Mouse (Mus musculus): ENCODE data around the gene Olfr818.
"Not testable (repeated sequence)": the region's sequence is repeated elsewhere in the genome, so short reads cannot be mapped to it uniquely, and the experiment has no call there.

Gene Olfr818

DNA sequence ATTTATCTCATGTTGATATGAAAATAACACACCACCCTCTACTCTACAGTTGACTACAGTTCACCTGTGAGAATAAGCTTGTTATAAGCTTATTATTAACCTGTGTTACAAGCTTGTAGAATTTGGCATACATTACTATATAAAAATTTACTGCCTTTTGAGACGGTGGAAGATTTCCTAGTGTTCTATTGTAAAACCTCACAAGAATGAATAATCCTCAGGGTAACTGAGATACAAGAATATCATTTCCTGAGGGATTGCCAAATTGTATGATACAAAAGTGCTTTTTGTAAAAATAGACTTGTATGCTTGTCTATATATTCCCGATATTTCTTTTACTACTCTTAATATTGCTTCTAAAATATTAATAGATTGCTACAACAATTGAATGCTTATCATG is at the start of gene Olfr818:
Gene Olfr818 (minus strand): TSS at position 101 of the 400 bp plus-strand sequence.
- TF ChIP-seq GATA4 (IDR thresholded peaks at IDR 0.05; ENCODE audit: insufficient replicate concordance, low read length), result no peak

DNA sequence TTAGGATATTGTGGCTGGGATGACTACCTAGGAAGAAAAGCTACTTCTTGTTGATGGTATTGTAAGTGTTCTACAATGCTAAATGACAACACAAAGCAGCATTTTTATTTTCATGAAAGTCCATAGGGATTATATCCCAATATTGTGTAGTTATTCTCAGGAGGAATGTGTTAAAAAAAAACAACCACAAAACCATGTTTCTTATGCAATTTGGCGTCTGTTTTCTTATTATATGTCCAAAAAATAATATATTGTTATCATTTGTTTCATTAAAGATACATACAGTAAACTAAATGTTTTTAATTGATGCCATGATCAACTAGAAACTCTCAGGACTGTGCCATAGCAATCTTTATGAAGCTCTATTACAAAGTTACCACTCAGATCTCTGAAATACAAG is 36.1 kb upstream of the Olfr818 start, which contains the start of gene Gm10310:
Gene Gm10310 (minus strand): TSS at position 101 of the 400 bp plus-strand sequence.
- TF ChIP-seq GATA4 (IDR thresholded peaks at IDR 0.05; ENCODE audit: insufficient replicate concordance, low read length), result not testable (repeated sequence)

DNA sequence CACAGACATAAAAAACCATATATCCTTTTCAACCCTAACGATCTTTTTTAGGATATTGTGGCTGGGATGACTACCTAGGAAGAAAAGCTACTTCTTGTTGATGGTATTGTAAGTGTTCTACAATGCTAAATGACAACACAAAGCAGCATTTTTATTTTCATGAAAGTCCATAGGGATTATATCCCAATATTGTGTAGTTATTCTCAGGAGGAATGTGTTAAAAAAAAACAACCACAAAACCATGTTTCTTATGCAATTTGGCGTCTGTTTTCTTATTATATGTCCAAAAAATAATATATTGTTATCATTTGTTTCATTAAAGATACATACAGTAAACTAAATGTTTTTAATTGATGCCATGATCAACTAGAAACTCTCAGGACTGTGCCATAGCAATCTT is 27.1 kb upstream of the Olfr818 start, which contains the start of gene Olfr247:
Gene Olfr247 (minus strand): TSS at position 101 of the 400 bp plus-strand sequence.
- TF ChIP-seq GATA4 (IDR thresholded peaks at IDR 0.05; ENCODE audit: insufficient replicate concordance, low read length), result not testable (repeated sequence)

DNA sequence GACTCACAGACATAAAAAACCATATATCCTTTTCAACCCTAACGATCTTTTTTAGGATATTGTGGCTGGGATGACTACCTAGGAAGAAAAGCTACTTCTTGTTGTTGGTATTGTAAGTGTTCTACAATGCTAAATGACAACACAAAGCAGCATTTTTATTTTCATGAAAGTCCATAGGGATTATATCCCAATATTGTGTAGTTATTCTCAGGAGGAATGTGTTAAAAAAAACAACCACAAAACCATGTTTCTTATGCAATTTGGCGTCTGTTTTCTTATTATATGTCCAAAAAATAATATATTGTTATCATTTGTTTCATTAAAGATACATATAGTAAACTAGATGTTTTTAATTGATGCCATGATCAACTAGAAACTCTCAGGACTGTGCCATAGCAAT is 18.3 kb upstream of the Olfr818 start, which contains the start of gene Olfr819:
Gene Olfr819 (minus strand): TSS at position 101 of the 400 bp plus-strand sequence.
- not testable (repeated sequence) for TF ChIP-seq GATA4 (IDR thresholded peaks at IDR 0.05; ENCODE audit: insufficient replicate concordance, low read length)

DNA sequence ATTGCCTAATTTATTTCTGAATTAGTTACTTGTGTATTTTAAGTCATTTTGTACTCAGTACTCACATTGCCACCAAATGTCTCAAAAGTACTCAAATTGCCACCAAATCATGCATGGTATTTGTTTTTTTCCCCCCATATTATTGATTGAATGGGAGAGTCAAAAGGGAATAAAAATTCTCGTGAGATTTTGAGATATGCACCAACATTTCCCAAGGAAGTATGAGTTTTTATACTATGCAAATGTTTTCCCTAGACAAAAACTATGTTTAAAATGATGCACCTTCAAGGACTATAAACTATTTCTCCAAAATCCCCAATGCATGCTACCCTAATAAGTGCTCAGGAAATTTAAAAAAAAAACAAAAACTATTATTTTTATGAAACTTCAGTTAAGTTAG is 33.4 kb downstream of the Olfr818 start, which contains the start of gene Olfr816:
Gene Olfr816 (minus strand): TSS at position 101 of the 400 bp plus-strand sequence.
- no peak for TF ChIP-seq GATA4 (IDR thresholded peaks at IDR 0.05; ENCODE audit: insufficient replicate concordance, low read length)

DNA sequence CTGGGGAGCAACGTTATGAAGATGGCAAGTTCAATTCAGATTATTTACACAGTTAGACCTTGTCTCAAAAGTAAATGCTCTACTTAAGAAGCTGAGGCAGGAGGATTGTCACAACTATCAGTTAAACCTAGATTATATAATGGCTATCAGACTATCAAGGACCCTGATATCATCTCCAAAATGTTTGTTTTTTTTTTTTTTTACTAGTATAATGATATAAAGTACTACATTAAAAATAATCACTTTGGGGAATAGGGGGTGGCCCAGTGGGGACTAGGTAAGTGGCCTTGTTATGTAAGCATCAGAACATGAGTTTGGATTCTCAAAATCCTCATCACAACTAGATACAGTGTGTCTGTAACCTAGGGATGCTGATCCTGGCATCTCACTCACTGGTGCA is 43.1 kb downstream of the Olfr818 start, which contains the start of gene Olfr815:
Gene Olfr815 (minus strand): TSS at position 101 of the 400 bp plus-strand sequence.
- not testable (repeated sequence) for TF ChIP-seq GATA4 (IDR thresholded peaks at IDR 0.05; ENCODE audit: insufficient replicate concordance, low read length)
